Mouse (Mus musculus) heart, embryonic 11.5 days (tissue): ENCODE data around the gene G0s2. TPM values are rescaled to one million over a fixed set of nuclear protein-coding genes. Genes with fewer than 3 reads are reported as not detected.
A peak's percentile ranks its signal among the peaks of the same experiment; 100 is the strongest.

ENCODE experiments used
- ATAC-seq: fragments of 200-750 bp; cut with Nextera tagmentation; replicated peaks from 2 replicates; pipeline ENCODE4 v1.8.0; 2017; ENCODE audit warnings: moderate library complexity; ENCODE audit not compliant: insufficient number of reproducible peaks, low FRiP score, low TSS enrichment
- H3K27ac ChIP-seq: fragments of 300-500 bp; sonication (generic); 2 replicates; pipeline ENCODE4 v1.5.1; 2014; ENCODE audit warnings: mild to moderate bottlenecking, low read depth, low read length
- H3K27me3 ChIP-seq: fragments of 300-500 bp; sonication (generic); 2 replicates; pipeline ENCODE4 v1.6.1; 2014; ENCODE audit warnings: mild to moderate bottlenecking, low read length, mixed read lengths; ENCODE audit not compliant: control insufficient read depth, insufficient read depth
- H3K36me3 ChIP-seq: fragments of 300-500 bp; sonication (generic); 2 replicates; pipeline ENCODE4 v1.6.1; 2014; ENCODE audit warnings: mild to moderate bottlenecking, low read length, moderate library complexity, mixed read lengths; ENCODE audit not compliant: control insufficient read depth, insufficient read depth
- H3K4me1 ChIP-seq: fragments of 300-500 bp; sonication (generic); 2 replicates; pipeline ENCODE4 v1.6.1; 2014; ENCODE audit warnings: low read length; ENCODE audit not compliant: control insufficient read depth, insufficient read depth
- H3K4me2 ChIP-seq: fragments of 300-500 bp; sonication (generic); 2 replicates; pipeline ENCODE4 v1.6.1; 2014; ENCODE audit warnings: mild to moderate bottlenecking, moderate library complexity
- H3K4me3 ChIP-seq: fragments of 300-500 bp; sonication (generic); 2 replicates; pipeline ENCODE4 v1.5.1; 2014; ENCODE audit warnings: low read depth, low read length
- H3K9ac ChIP-seq: fragments of 300-500 bp; sonication (generic); 2 replicates; pipeline ENCODE4 v1.6.1; 2014; ENCODE audit warnings: mild to moderate bottlenecking, low read depth, low read length, moderate library complexity
- H3K9me3 ChIP-seq: fragments of 300-500 bp; sonication (generic); replicated peaks from 2 replicates; pipeline ENCODE4 v1.6.1; 2016; ENCODE audit warnings: low read length; ENCODE audit not compliant: control insufficient read depth
- WGBS: fragments of 180-500 bp; shearing (Covaris S2); extraction: QIAGEN DNeasy Blood & Tissue Kit; methylation state at CpG from one replicate; pipeline ENCODE4 v1.1.7; 2014; ENCODE audit not compliant: insufficient replicate concordance; 5-methylcytosine and 5-hydroxymethylcytosine counted together
- polyA plus RNA-seq: library from polyadenylated mRNA; unstranded; fragments of >200 nt; fragmentation: Nextera tagmentation; extraction: Ambion mirVana; gene quantifications from 2 replicates; pipeline ENCODE4 v1.2.1, GENCODE M21; 2014

The G0s2 gene
- 38.5 and 45.3 TPM in 2 replicates for polyA plus RNA-seq

DNA sequence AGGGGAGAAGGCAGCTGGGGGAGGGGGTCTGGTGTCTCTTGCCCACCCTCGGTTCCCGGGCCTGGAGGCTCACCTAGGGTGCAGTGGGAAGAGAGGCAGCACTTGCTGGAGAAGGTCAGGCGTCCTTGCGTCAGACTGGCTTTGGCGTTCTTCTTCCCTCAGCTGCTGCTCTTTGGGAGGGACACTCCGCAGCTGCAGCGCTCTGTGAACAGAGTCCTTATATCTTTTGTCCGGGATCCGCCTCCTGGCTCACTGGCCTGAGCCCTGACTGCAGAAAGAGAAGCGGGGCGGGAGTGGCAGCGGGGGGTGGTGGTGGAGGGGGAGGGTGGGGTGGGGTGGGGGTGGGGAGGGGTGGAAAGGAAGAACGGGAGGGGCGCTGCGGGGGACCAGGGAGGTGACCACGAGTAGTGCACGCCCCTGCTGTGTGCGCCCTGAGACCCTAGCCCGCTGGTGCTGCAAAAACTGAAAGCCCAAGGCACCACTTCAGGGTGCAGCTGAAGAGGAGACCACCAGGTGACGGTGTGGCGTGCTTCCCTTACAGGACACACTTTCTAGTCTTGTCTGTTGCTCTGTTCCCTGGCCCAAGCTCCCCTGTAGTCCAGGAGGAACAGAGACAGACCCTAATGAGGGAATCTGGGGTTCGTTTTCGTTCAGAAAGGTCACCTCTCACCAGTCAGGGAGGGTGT, at the start of gene G0s2:
Gene G0s2, minus strand, starts transcription at position 302 of the 686 bp plus-strand sequence.
- Histone ChIP-seq H3K9ac (peak within 1 kb of the TSS; percentile 78), H3K27me3 (no peaks in the 10 kb centered on the region), H3K9me3 (no peaks in the 10 kb centered on the region), H3K4me2 (peak within 1 kb of the TSS; percentile 67), H3K36me3 (no peaks in the 10 kb centered on the region), H3K27ac (peak within 1 kb of the TSS; percentile 96), H3K4me1 (peaks cover 10% of the 10 kb centered on the region), H3K4me3 (peak within 1 kb of the TSS; percentile 54)
- WGBS = under 1% methylated on average over 20 of the region's 23 CpGs
- peak; percentile 79 for ATAC-seq

- WGBS = 82% methylated on average over 8 of the region's 8 CpGs
- Histone ChIP-seq H3K27me3 (no peaks in the 10 kb centered on the region), H3K4me1 (peaks cover 17% of the 10 kb centered on the region), H3K9me3 (no peaks in the 10 kb centered on the region), H3K4me3 (no peak overlapping the region), H3K4me2 (no peak overlapping the region), H3K36me3 (no peaks in the 10 kb centered on the region), H3K9ac (no peak overlapping the region), H3K27ac (no peak overlapping the region)
- no peak for ATAC-seq
Observed at GRCm38 (mm10) chr1:193320398-193320797, 47.4 kb upstream of the G0s2 start.

DNA sequence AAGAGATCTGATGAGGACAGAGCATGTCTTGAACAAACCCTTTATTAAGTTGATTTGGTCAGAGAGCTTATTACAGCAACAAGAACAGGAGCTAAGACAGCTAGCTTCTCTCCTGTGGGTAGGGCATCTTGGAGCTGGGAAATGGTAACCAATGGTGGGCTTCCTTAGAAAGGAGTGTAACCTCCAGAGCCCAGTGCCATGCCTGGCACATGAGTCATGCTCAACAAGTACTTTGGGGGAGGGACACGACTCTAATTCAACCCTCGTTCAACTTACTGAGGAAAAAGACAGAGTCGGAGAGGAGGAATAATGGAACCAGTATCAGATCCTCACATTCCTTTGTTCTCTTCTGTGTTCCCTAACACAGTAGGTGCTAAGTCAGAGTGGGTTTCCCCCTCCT, 46.7 kb upstream of the G0s2 start:
- WGBS = 40% methylated on average over 3 of the region's 3 CpGs
- no peak overlapping the region for H3K27ac ChIP-seq
- H3K4me3 ChIP-seq = no peak overlapping the region
- ATAC-seq = no peak
- no peaks in the 10 kb centered on the region for H3K27me3 ChIP-seq
- no peaks in the 10 kb centered on the region for H3K9me3 ChIP-seq
- no peaks in the 10 kb centered on the region for H3K36me3 ChIP-seq
- peaks cover 23% of the 10 kb centered on the region for H3K4me1 ChIP-seq
- H3K9ac ChIP-seq = no peak overlapping the region
- H3K4me2 ChIP-seq = no peak overlapping the region

GRCm38 (mm10) chr1:193317159-193317559, 44.1 kb upstream of the G0s2 start:
- ATAC-seq = peak; percentile 70
- H3K4me2 ChIP-seq = no peak overlapping the region
- no peak overlapping the region; the same call in 1 of the 2 replicates for H3K9ac ChIP-seq
- H3K4me1 ChIP-seq = peaks cover 23% of the 10 kb centered on the region
- no peaks in the 10 kb centered on the region for H3K36me3 ChIP-seq
- no peak overlapping the region for H3K4me3 ChIP-seq
- H3K9me3 ChIP-seq = no peaks in the 10 kb centered on the region
- H3K27me3 ChIP-seq = no peaks in the 10 kb centered on the region
- H3K27ac ChIP-seq = peak overlapping the region; percentile 85
- WGBS = 16% methylated on average over 6 of the region's 6 CpGs

DNA sequence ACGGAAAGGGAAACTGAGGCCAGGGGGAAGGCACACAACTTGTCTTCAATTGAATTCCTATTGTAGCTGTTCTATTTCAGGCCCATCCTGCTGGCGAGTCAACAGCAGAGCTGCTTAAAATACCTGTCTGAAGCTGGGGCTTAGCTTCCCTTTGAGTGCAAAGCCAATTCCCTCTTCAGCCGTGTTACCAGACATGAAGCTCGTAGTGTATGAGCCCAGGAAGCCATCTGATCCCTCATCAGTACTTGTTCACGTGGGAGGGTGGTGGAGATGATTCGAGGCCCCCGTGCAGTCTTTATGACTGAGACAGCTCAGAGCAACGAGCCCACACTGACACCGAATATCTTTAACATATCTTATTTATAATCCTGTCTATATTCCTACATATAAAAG, 43.3 kb upstream of the G0s2 start:
- H3K27ac ChIP-seq = peak overlapping the region; percentile 92
- H3K4me3 ChIP-seq = no peak overlapping the region
- ATAC-seq = peak; percentile 32; the same call in 1 of the 2 replicates
- peaks cover 23% of the 10 kb centered on the region for H3K4me1 ChIP-seq
- H3K4me2 ChIP-seq = no peak overlapping the region
- no peaks in the 10 kb centered on the region for H3K36me3 ChIP-seq
- no peaks in the 10 kb centered on the region for H3K9me3 ChIP-seq
- no peaks in the 10 kb centered on the region for H3K27me3 ChIP-seq
- H3K9ac ChIP-seq = no peak overlapping the region
- 33% methylated on average over 9 of the region's 9 CpGs for WGBS

GRCm38 (mm10) chr1:193315705-193316357, 42.8 kb upstream of the G0s2 start:
- H3K27me3 ChIP-seq = no peaks in the 10 kb centered on the region
- peak overlapping the region; percentile 92 for H3K27ac ChIP-seq
- peaks cover 23% of the 10 kb centered on the region for H3K4me1 ChIP-seq
- peak; percentile 64 for ATAC-seq
- H3K36me3 ChIP-seq = no peaks in the 10 kb centered on the region
- H3K9ac ChIP-seq = no peak overlapping the region
- no peaks in the 10 kb centered on the region for H3K9me3 ChIP-seq
- no peak overlapping the region for H3K4me3 ChIP-seq
- 27% methylated on average over 5 of the region's 5 CpGs for WGBS
- no peak overlapping the region for H3K4me2 ChIP-seq

DNA sequence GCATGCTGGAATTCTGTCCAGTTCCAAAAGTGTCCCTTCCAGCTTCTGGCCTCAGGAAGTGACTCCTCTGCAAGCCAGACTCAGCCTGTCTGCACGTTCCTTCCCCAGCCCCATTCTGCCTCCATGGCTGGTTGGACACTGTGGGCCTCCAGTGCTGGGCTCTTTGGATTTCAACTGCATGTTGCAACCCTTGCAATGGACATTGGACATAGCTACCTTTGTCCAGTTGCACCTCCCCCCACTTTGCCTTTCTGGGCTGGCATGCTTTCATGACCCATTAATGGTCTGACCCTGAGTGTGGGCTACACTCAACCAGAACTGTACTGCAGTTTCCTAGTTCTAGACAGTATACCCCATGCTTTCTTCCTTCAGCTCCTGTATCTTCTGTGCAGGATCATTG, 38.6 kb upstream of the G0s2 start:
- 72% methylated on average over 1 of the region's 1 CpGs for WGBS
- Histone ChIP-seq H3K9me3 (no peaks in the 10 kb centered on the region), H3K4me2 (no peak overlapping the region), H3K27me3 (no peaks in the 10 kb centered on the region), H3K4me3 (no peak overlapping the region), H3K27ac (no peak overlapping the region), H3K36me3 (no peaks in the 10 kb centered on the region), H3K9ac (no peak overlapping the region), H3K4me1 (peaks cover 16% of the 10 kb centered on the region)
- no peak for ATAC-seq

DNA sequence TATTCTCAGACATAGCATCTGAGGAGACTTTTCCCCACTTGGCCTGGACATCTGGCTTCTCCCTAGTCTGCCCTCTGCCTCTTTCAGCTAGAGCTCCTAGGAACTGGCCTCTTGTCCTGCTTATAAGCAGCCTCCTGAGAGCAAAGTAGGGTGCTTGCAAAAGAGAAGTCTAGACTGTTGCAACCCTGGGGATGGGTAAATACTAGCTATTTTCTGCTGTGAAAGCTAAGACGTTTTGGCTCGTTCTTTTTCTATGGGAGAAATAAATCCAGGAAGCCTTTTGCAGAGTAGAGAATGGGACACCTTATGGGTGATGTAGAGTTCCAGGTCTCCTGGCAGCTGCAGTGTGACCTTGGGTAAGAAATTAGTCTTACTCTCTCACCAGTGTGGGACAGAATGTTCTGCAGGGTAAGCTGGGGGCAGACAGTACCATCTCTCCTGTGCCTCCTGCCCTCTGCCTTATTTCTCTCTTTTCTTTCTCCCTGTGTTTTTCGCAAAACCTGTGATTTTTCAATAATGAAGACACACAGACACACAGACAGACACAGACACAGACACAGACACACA, 37.6 kb upstream of the G0s2 start:
- no peaks in the 10 kb centered on the region for H3K27me3 ChIP-seq
- H3K4me2 ChIP-seq = no peak overlapping the region
- ATAC-seq = no peak
- H3K4me1 ChIP-seq = peaks cover 8% of the 10 kb centered on the region
- 82% methylated on average over 3 of the region's 3 CpGs for WGBS
- no peaks in the 10 kb centered on the region for H3K9me3 ChIP-seq
- H3K36me3 ChIP-seq = no peaks in the 10 kb centered on the region
- H3K9ac ChIP-seq = no peak overlapping the region
- H3K27ac ChIP-seq = no peak overlapping the region
- no peak overlapping the region for H3K4me3 ChIP-seq
